Comparison of ENCODE assay signal across 8 mouse cellular contexts in the genomic region with DNA sequence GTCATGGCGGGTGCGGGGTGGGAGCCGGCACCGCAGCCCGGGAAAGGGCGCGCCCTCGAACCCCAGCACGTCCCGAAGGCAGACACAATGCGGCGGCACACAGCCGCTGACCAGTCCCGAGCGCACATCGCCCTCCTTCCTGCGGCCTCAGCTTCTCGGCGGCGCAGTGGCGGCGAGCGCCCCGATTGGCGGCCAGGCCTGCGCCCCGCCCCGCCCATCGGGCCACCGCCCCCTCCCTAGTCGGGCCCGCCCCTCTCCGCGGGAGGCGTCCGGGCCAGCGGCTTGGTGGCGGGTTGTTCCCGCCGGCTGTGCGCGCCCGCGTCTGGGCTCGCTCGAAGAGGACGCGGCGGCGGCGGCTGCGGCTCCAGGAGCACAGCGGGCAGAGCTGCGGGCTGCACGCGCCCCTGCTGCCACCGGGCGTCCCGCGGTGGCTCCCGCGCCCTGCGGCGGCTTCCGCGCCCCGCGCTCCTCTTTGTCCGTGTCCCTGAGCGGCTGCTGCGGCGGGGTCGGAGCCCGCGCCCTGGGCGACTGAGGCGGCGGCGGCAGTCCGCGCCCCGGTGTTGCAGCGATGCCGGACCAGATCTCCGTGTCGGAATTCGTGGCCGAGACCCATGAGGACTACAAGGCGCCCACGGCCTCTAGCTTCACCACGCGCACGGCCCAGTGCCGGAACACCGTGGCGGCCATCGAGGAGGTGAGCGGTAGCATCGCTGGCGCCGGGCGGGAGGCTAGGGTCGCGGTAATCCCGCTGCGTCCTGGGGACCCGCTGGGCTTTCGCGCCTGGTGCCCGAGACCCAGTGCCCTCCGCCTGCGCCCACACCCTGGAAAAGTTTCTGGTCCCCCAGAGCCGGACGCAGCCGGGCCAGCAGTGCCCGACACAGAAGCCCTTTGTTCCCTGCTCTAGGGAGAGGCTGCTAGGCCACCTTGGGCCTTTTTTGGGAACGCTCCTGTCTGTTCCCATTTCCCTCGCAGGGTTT.
DNase-seq lines count a peak whose midpoint lies in the region; ATAC-seq lines count a peak whose summit lies in the region.

No protein-coding gene starts in this region.

- peak; percentile 100 for ATAC-seq in intestine, embryonic 14.5 days (replicated peaks; ENCODE audit: low FRiP score, low TSS enrichment, low read depth)

- H3K9me3 ChIP-seq in intestine, embryonic 14.5 days (ENCODE audit: control insufficient read depth, low read length), result no peaks in the 10 kb centered on the region

- WGBS in intestine, embryonic 14.5 days, result under 1% methylated on average over 91 of the region's 118 CpGs

- H3K27me3 ChIP-seq in intestine, embryonic 14.5 days (replicated peaks; ENCODE audit: control insufficient read depth, insufficient read depth, low read length), result no peaks in the 10 kb centered on the region

- peak overlapping the region; percentile 65 for H3K9ac ChIP-seq in intestine, embryonic 14.5 days (ENCODE audit: low read length)

- H3K4me2 ChIP-seq in intestine, embryonic 14.5 days (ENCODE audit: low read length), result peak overlapping the region; percentile 61

- intact Hi-C loops in left cerebral cortex, postnatal 36 days (cut with DNase I), result loop anchor here (2.0 to 10.0 kb wide), 4 partner anchors 53 to 173 kb away; a partner anchor contains a TSS

- H3K27ac ChIP-seq in intestine, embryonic 14.5 days (ENCODE audit: low read depth), result peak overlapping the region; percentile 64

- H3K4me3 ChIP-seq in intestine, embryonic 14.5 days (ENCODE audit: low read depth, low read length), result peak overlapping the region; percentile 64

- H3K4me1 ChIP-seq in intestine, embryonic 14.5 days (replicated peaks; ENCODE audit: control insufficient read depth, insufficient read depth, low read length), result no peaks in the 10 kb centered on the region

- peak; percentile 74 for DNase-seq in adrenal gland, adult 8-10 months
- peak; percentile 96 for DNase-seq in embryo, embryonic 11 days
- peak; percentile 90 for DNase-seq in gastrocnemius, postnatal 25 days
- peak; percentile 88 for DNase-seq in intestine, embryonic 14.5 days (ENCODE audit: low spot score)
- peak; percentile 74 to 87 for DNase-seq in left cerebral cortex, postnatal 36 days (ENCODE audit: low spot score in 2 of 2)
- DNase-seq in mesoderm, embryonic 11.5 days (ENCODE audit: low read depth, low spot score), result peak; percentile 91
- DNase-seq in right cerebral cortex, postnatal 36 days (ENCODE audit: low spot score in 2 of 2), result peak; percentile 59 to 69
- peak; percentile 78 to 81 for DNase-seq in urinary bladder, postnatal 4 days (ENCODE audit: low spot score in 2 of 2)

- no peaks in the 10 kb centered on the region for H3K36me3 ChIP-seq in intestine, embryonic 14.5 days (ENCODE audit: control insufficient read depth, insufficient read depth, low read length)

Comparison
In these comparisons a context has a peak if more than half of its experiments do, and no peak if none do; other contexts are left out.
1. Peak in every context shown above with its lines: DNase-seq, ATAC-seq, H3K4me3 ChIP-seq and H3K27ac ChIP-seq.